Mouse (Mus musculus): ENCODE results near the gene Ncoa1. TPM values are rescaled to one million over a fixed set of nuclear protein-coding genes. Genes with fewer than 3 reads are reported as not detected.

Ncoa1 gene
- polyA plus RNA-seq, 2 experiments, result 1.1 to 1.7 TPM

- H3K27ac ChIP-seq, result no peak overlapping the region
- 82% methylated on average over 15 of the region's 15 CpGs for WGBS (ENCODE audit: insufficient replicate concordance)
- no peak overlapping the region for H3K4me2 ChIP-seq (ENCODE audit: low read depth)
- H3K36me3 ChIP-seq (replicated peaks; ENCODE audit: control insufficient read depth, insufficient read depth, low read depth), result no peaks in the 10 kb centered on the region
- H3K4me1 ChIP-seq (replicated peaks; ENCODE audit: control insufficient read depth in 2 of 2, insufficient read depth in 2 of 2, low read length in 1 of 2), result peaks cover 5 to 7% of the 10 kb centered on the region in 2 experiments; a peak in 3 of 4 replicates
- DNase-seq (ENCODE audit: low read depth in 3 of 3, low spot score in 3 of 3) (no peak), ATAC-seq (ENCODE audit: insufficient read depth) (no peak)
- H3K9ac ChIP-seq (replicated peaks), result no peak overlapping the region
- H3K9me3 ChIP-seq (ENCODE audit: control insufficient read depth, low read length), result no peaks in the 10 kb centered on the region
- no peak overlapping the region for H3K4me3 ChIP-seq (ENCODE audit: insufficient read depth in 1 of 2, low read depth in 2 of 2, low read length in 2 of 2)
- H3K27me3 ChIP-seq (ENCODE audit: control insufficient read depth, insufficient read depth, low read length), result no peaks in the 10 kb centered on the region
- TF ChIP-seq CTCF (IDR thresholded peaks at IDR 0.05; ENCODE audit: low read depth), result no peak
- no peak for TF ChIP-seq EP300 (IDR thresholded peaks at IDR 0.05; ENCODE audit: low read depth)
These were observed 239.5 kb downstream of the Ncoa1 start for GRCm38 (mm10) chr12:4237481-4237880.

- Histone ChIP-seq H3K36me3 (replicated peaks; ENCODE audit: control insufficient read depth, insufficient read depth, low read depth) (peaks cover 18% of the 10 kb centered on the region), H3K9me3 (ENCODE audit: control insufficient read depth, low read length) (no peaks in the 10 kb centered on the region), H3K27me3 (ENCODE audit: control insufficient read depth, insufficient read depth, low read length) (no peaks in the 10 kb centered on the region), H3K4me2 (ENCODE audit: low read depth) (peak within 1 kb of the TSS; percentile 83), H3K27ac (peak within 1 kb of the TSS; percentile 86), H3K9ac (replicated peaks) (peak within 1 kb of the TSS; percentile 87), H3K4me3 (ENCODE audit: insufficient read depth in 1 of 2, low read depth in 2 of 2, low read length in 2 of 2) (peak within 1 kb of the TSS; percentile 92 to 96), H3K4me1 (replicated peaks; ENCODE audit: control insufficient read depth in 2 of 2, insufficient read depth in 2 of 2, low read length in 1 of 2) (peaks cover 8 to 11% of the 10 kb centered on the region in 2 experiments; a peak in 3 of 4 replicates)
- no peak for TF ChIP-seq EP300 (IDR thresholded peaks at IDR 0.05; ENCODE audit: low read depth)
- TF ChIP-seq CTCF (IDR thresholded peaks at IDR 0.05; ENCODE audit: low read depth), result no peak
- peak; percentile 86 to 88 (median 86) for DNase-seq (ENCODE audit: low read depth in 3 of 3, low spot score in 3 of 3)
- peak; percentile 96 for ATAC-seq (ENCODE audit: insufficient read depth)
- under 1% methylated on average over 50 of the region's 50 CpGs for WGBS (ENCODE audit: insufficient replicate concordance)
These were observed 243.1 kb downstream of the Ncoa1 start, which contains the start of the genes Ptrhd1 and Cenpo for GRCm38 (mm10) chr12:4233572-4234508. TSS of gene Ptrhd1 (plus strand) at chr12:4234027. TSS of gene Cenpo (minus strand) at chr12:4234294.

GRCm38 (mm10) chr12:4232777-4233176 lies 244.2 kb downstream of the Ncoa1 start:
- WGBS (ENCODE audit: insufficient replicate concordance), result 14% methylated on average over 4 of the region's 4 CpGs
- Histone ChIP-seq H3K27ac (no peak overlapping the region), H3K4me3 (ENCODE audit: insufficient read depth in 1 of 2, low read depth in 2 of 2, low read length in 2 of 2) (peak overlapping the region; percentile 92 to 96), H3K9me3 (ENCODE audit: control insufficient read depth, low read length) (no peaks in the 10 kb centered on the region), H3K27me3 (ENCODE audit: control insufficient read depth, insufficient read depth, low read length) (no peaks in the 10 kb centered on the region), H3K4me2 (ENCODE audit: low read depth) (peak overlapping the region; percentile 83), H3K9ac (replicated peaks) (peak overlapping the region; percentile 87), H3K4me1 (replicated peaks; ENCODE audit: control insufficient read depth in 2 of 2, insufficient read depth in 2 of 2, low read length in 1 of 2) (peaks cover 8 to 11% of the 10 kb centered on the region in 2 experiments; a peak in 3 of 4 replicates), H3K36me3 (replicated peaks; ENCODE audit: control insufficient read depth, insufficient read depth, low read depth) (peaks cover 18% of the 10 kb centered on the region)
- TF ChIP-seq EP300 (IDR thresholded peaks at IDR 0.05; ENCODE audit: low read depth) (no peak), CTCF (IDR thresholded peaks at IDR 0.05; ENCODE audit: low read depth) (no peak)
- no peak for DNase-seq (ENCODE audit: low read depth in 3 of 3, low spot score in 3 of 3)
- no peak for ATAC-seq (ENCODE audit: insufficient read depth)

GRCm38 (mm10) chr12:4230156-4230555 lies 246.8 kb downstream of the Ncoa1 start:
- ATAC-seq (ENCODE audit: insufficient read depth), result no peak
- H3K36me3 ChIP-seq (replicated peaks; ENCODE audit: control insufficient read depth, insufficient read depth, low read depth), result peaks cover 24% of the 10 kb centered on the region

GRCm38 (mm10) chr12:4212908-4213307 lies 264.1 kb downstream of the Ncoa1 start:
- no peak for DNase-seq (ENCODE audit: low read depth in 3 of 3, low spot score in 3 of 3)
- H3K36me3 ChIP-seq (replicated peaks; ENCODE audit: control insufficient read depth, insufficient read depth, low read depth), result peaks cover 10% of the 10 kb centered on the region; the same call in 1 of the 2 replicates
- no peak for ATAC-seq (ENCODE audit: insufficient read depth)
- TF ChIP-seq EP300 (IDR thresholded peaks at IDR 0.05; ENCODE audit: low read depth), result no peak
- TF ChIP-seq CTCF (IDR thresholded peaks at IDR 0.05; ENCODE audit: low read depth), result no peak
- WGBS (ENCODE audit: insufficient replicate concordance), result 64% methylated on average over 8 of the region's 8 CpGs
- H3K4me1 ChIP-seq (replicated peaks; ENCODE audit: control insufficient read depth in 2 of 2, insufficient read depth in 2 of 2, low read length in 1 of 2), result no peaks in the 10 kb centered on the region
- no peaks in the 10 kb centered on the region for H3K27me3 ChIP-seq (ENCODE audit: control insufficient read depth, insufficient read depth, low read length)
- no peak overlapping the region for H3K27ac ChIP-seq
- no peak overlapping the region for H3K4me3 ChIP-seq (ENCODE audit: insufficient read depth in 1 of 2, low read depth in 2 of 2, low read length in 2 of 2)
- no peaks in the 10 kb centered on the region for H3K9me3 ChIP-seq (ENCODE audit: control insufficient read depth, low read length)
- no peak overlapping the region for H3K9ac ChIP-seq (replicated peaks)
- H3K4me2 ChIP-seq (ENCODE audit: low read depth), result no peak overlapping the region

More at GRCm38 (mm10) chr12:4230156-4230555, 246.8 kb downstream of the Ncoa1 start:
- no peak overlapping the region for H3K27ac ChIP-seq
- no peak overlapping the region for H3K4me3 ChIP-seq (ENCODE audit: insufficient read depth in 1 of 2, low read depth in 2 of 2, low read length in 2 of 2)
- H3K4me1 ChIP-seq (replicated peaks; ENCODE audit: control insufficient read depth in 2 of 2, insufficient read depth in 2 of 2, low read length in 1 of 2), result peaks cover 8 to 11% of the 10 kb centered on the region in 2 experiments; a peak in 3 of 4 replicates
- H3K9me3 ChIP-seq (ENCODE audit: control insufficient read depth, low read length), result no peaks in the 10 kb centered on the region
- 84% methylated on average over 7 of the region's 7 CpGs for WGBS (ENCODE audit: insufficient replicate concordance)
- H3K27me3 ChIP-seq (ENCODE audit: control insufficient read depth, insufficient read depth, low read length), result no peaks in the 10 kb centered on the region
- H3K9ac ChIP-seq (replicated peaks), result no peak overlapping the region
- no peak overlapping the region for H3K4me2 ChIP-seq (ENCODE audit: low read depth)
- TF ChIP-seq EP300 (IDR thresholded peaks at IDR 0.05; ENCODE audit: low read depth) (no peak), CTCF (IDR thresholded peaks at IDR 0.05; ENCODE audit: low read depth) (no peak)
- DNase-seq (ENCODE audit: low read depth in 3 of 3, low spot score in 3 of 3), result no peak

Measured in liver, embryonic 14.5 days (tissue).